In the genomic region with DNA sequence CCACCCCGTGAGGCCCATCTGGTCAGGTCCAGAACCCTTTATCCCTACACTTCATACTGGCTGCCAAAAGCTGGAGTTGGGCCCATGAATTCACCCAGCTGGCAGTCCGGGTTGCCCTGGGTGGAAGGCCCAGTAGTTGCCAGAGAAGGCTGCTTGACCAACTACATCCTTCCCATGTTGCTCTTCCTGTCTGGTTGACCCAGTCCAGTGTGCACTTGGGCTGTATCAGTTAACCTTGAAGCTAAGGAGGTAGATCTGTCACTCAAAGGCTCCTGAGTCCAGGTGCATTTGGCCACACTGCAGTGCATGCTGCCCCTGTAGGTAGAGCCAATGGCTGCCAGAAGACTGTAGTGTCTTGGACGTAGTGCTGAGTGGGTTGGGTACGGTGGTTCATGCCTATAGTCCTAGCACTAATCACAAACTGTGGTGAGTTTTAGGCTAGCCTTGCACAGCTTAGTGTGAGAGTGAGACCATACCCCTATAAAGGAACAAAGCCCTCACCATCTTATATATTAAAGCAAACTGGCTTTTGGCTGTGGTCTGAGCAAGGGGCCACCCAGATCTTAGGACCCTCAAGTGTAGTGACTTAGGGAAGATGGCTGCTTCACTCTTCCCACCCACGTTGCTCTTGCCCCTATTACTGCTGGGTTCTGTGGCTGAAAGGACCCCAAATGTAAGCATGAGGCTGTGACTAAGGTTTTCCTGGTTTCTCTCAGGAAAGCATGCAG, we compare ENCODE assay signal across 8 mouse cellular contexts. TPM values are rescaled to one million over a fixed set of nuclear protein-coding genes. Genes with fewer than 3 reads are reported as not detected.
DNase-seq lines count a peak whose midpoint lies in the region; ATAC-seq and TF ChIP-seq lines count a peak whose summit lies in the region.

No protein-coding gene starts in this region.

- H3K27ac ChIP-seq in heart, embryonic 11.5 days (ENCODE audit: low read depth, low read length) = peak overlapping the region; percentile 99
- H3K27ac ChIP-seq in neural tube, embryonic 13.5 days (replicated peaks) = peak overlapping the region; percentile 89

- H3K9me3 ChIP-seq in heart, embryonic 11.5 days (replicated peaks; ENCODE audit: control insufficient read depth, low read length) = no peaks in the 10 kb centered on the region
- no peaks in the 10 kb centered on the region for H3K9me3 ChIP-seq in neural tube, embryonic 13.5 days

- DNase-seq in lung, adult 18-20 months = peak; percentile 29 to 37
- no peak for DNase-seq in lung, adult 2 months
- peak; percentile 50 for DNase-seq in adrenal gland, adult 8-10 months
- peak; percentile 43 for DNase-seq in kidney, postnatal 10 days
- DNase-seq in cerebellum, adult 18-20 months = no peak
- DNase-seq in T-cell, adult 2 months (ENCODE audit: low spot score) = no peak

- peaks cover 5% of the 10 kb centered on the region; the same call in 1 of the 2 replicates for H3K36me3 ChIP-seq in heart, embryonic 11.5 days (ENCODE audit: control insufficient read depth, insufficient read depth, low read length)
- 0 out of 2 replicates have a peak, but pooled peaks cover 15% of the 10 kb centered on the region for H3K36me3 ChIP-seq in neural tube, embryonic 13.5 days

- no peak for ATAC-seq in heart, embryonic 11.5 days (replicated peaks; ENCODE audit: insufficient number of reproducible peaks, low FRiP score, low TSS enrichment)
- ATAC-seq in neural tube, embryonic 13.5 days (ENCODE audit: low read depth) = no peak

- no peak overlapping the region for H3K4me3 ChIP-seq in lung, adult 2 months (replicated peaks; ENCODE audit: extremely low read depth, low read depth, low read length)
- H3K4me3 ChIP-seq in heart, embryonic 11.5 days (ENCODE audit: low read depth, low read length) = peak overlapping the region; percentile 66
- peak overlapping the region; percentile 52; the same call in 1 of the 2 replicates for H3K4me3 ChIP-seq in neural tube, embryonic 13.5 days

- peaks cover 10% of the 10 kb centered on the region for H3K4me1 ChIP-seq in lung, adult 2 months (ENCODE audit: control insufficient read depth, insufficient read depth, low read length)
- peaks cover 36% of the 10 kb centered on the region for H3K4me1 ChIP-seq in heart, embryonic 11.5 days (ENCODE audit: control insufficient read depth, insufficient read depth, low read length)
- H3K4me1 ChIP-seq in neural tube, embryonic 13.5 days (replicated peaks) = peaks cover 38% of the 10 kb centered on the region

- 60% methylated on average over 5 of the region's 5 CpGs for WGBS in lung, adult 2 months
- 77% methylated on average over 5 of the region's 5 CpGs for WGBS in heart, embryonic 11.5 days (ENCODE audit: insufficient replicate concordance)
- 83% methylated on average over 5 of the region's 5 CpGs for WGBS in neural tube, embryonic 13.5 days

- TF ChIP-seq POLR2A in lung, adult 2 months (IDR thresholded peaks at IDR 0.05; ENCODE audit: borderline replicate concordance, extremely low read depth, low read depth, low read length) = no peak

- no peaks in the 10 kb centered on the region for H3K27me3 ChIP-seq in heart, embryonic 11.5 days (ENCODE audit: control insufficient read depth, insufficient read depth, low read length)
- peaks cover 32% of the 10 kb centered on the region for H3K27me3 ChIP-seq in neural tube, embryonic 13.5 days

- H3K4me2 ChIP-seq in heart, embryonic 11.5 days = peak overlapping the region; percentile 94
- H3K4me2 ChIP-seq in neural tube, embryonic 13.5 days = peak overlapping the region; percentile 83

- TF ChIP-seq CTCF in lung, adult 2 months (IDR thresholded peaks at IDR 0.05; ENCODE audit: insufficient read depth, low read length) = no peak

- peak overlapping the region; percentile 76 for H3K9ac ChIP-seq in heart, embryonic 11.5 days (ENCODE audit: low read depth, low read length)
- peak overlapping the region; percentile 77; the same call in 1 of the 2 replicates for H3K9ac ChIP-seq in neural tube, embryonic 13.5 days

RNA-seq across cellular contexts. Expression of a gene that starts 1.5 kb away (rescaled TPM):
- 101 and 187 TPM in 2 replicates for polyA plus RNA-seq in lung, adult 2 months (2012; rRNA removed)
- total RNA-seq in adrenal gland, adult 8-10 months (2022) = 10 to 100 TPM; 52.8 to 74.4 (median 54.2) TPM
- 8.0 and 9.6 TPM in 2 replicates for polyA plus RNA-seq in heart, embryonic 11.5 days (2014; fragmentation: Nextera tagmentation; extraction: Ambion mirVana)
- 7.0 and 9.0 TPM in 2 replicates for polyA plus RNA-seq in neural tube, embryonic 13.5 days (2015; fragmentation: Nextera tagmentation; extraction: Ambion mirVana)

Comparison
In these comparisons a context has a peak if more than half of its experiments do, and no peak if none do; other contexts are left out.
1. DNase-seq: peak in lung, adult 18-20 months (2 of 2), adrenal gland, adult 8-10 months (single experiment) and kidney, postnatal 10 days (single experiment); none in lung, adult 2 months (single experiment), cerebellum, adult 18-20 months (0 of 2) and T-cell, adult 2 months (single experiment).